ENCODE assay signal across 8 mouse cellular contexts in genomic region chr16:8494268-8494667, GRCm38 (mm10). TPM values are rescaled to one million over a fixed set of nuclear protein-coding genes. Genes with fewer than 3 reads are reported as not detected.
DNase-seq lines count a peak whose midpoint lies in the region; ATAC-seq lines count a peak whose summit lies in the region.

No protein-coding gene starts in this region.

- no peaks in the 10 kb centered on the region for H3K27me3 ChIP-seq in limb, embryonic 13.5 days
- no peaks in the 10 kb centered on the region for H3K27me3 ChIP-seq in stomach, embryonic 16.5 days (ENCODE audit: control insufficient read depth, insufficient read depth, low read length)

- no peaks in the 10 kb centered on the region for H3K9me3 ChIP-seq in limb, embryonic 13.5 days
- H3K9me3 ChIP-seq in stomach, embryonic 16.5 days (replicated peaks; ENCODE audit: control insufficient read depth, low read length): no peaks in the 10 kb centered on the region

- peaks cover 16% of the 10 kb centered on the region for H3K36me3 ChIP-seq in limb, embryonic 13.5 days
- H3K36me3 ChIP-seq in stomach, embryonic 16.5 days (ENCODE audit: control insufficient read depth, insufficient read depth, low read length): no peaks in the 10 kb centered on the region

- no peak overlapping the region for H3K4me3 ChIP-seq in limb, embryonic 13.5 days
- H3K4me3 ChIP-seq in stomach, embryonic 16.5 days (replicated peaks; ENCODE audit: low read length): no peak overlapping the region

- peak; percentile 75 for DNase-seq in CD4-positive, CD25-positive, alpha-beta regulatory T cell, adult 2 months (ENCODE audit: low read depth, low spot score)
- peak; percentile 64 for DNase-seq in adrenal gland, adult 2 months
- DNase-seq in embryo, embryonic 10 days (ENCODE audit: low spot score): peak; percentile 90
- peak; percentile 39 for DNase-seq in gastrocnemius, postnatal 25 days
- peak; percentile 76 for DNase-seq in kidney, adult 18-20 months
- peak; percentile 17 to 50 for DNase-seq in natural killer cell, adult 2 months (ENCODE audit: low spot score in 2 of 2)

- H3K4me1 ChIP-seq in limb, embryonic 13.5 days: 0 out of 2 replicates have a peak, but pooled peaks cover 4% of the 10 kb centered on the region
- H3K4me1 ChIP-seq in stomach, embryonic 16.5 days (ENCODE audit: control insufficient read depth, insufficient read depth, low read length): no peaks in the 10 kb centered on the region

- no peak overlapping the region for H3K27ac ChIP-seq in limb, embryonic 13.5 days
- no peak overlapping the region for H3K27ac ChIP-seq in stomach, embryonic 16.5 days (ENCODE audit: low read length)

- WGBS in limb, embryonic 13.5 days: 21% methylated on average over 4 of the region's 4 CpGs
- 18% methylated on average over 4 of the region's 4 CpGs for WGBS in stomach, embryonic 16.5 days

- no peak overlapping the region for H3K9ac ChIP-seq in limb, embryonic 13.5 days
- no peak overlapping the region for H3K9ac ChIP-seq in stomach, embryonic 16.5 days (ENCODE audit: low read length)

- peak; percentile 59 for ATAC-seq in limb, embryonic 13.5 days (ENCODE audit: low FRiP score, low read depth)
- ATAC-seq in stomach, embryonic 16.5 days (ENCODE audit: insufficient read depth, low FRiP score): 0 out of 2 replicates have a peak, but pooled peaks have one; percentile 44

- no peak overlapping the region for H3K4me2 ChIP-seq in limb, embryonic 13.5 days (replicated peaks)
- no peak overlapping the region for H3K4me2 ChIP-seq in stomach, embryonic 16.5 days (ENCODE audit: low read depth, low read length)

RNA-seq across cellular contexts. Expression of gene Abat, which starts 19.0 kb away (rescaled TPM):
- total RNA-seq in adrenal gland, adult 2 months (2021): 100 to 1,000 TPM in 1 of 2 experiments, 10 to 100 TPM in 1; 66.4 to 111 TPM
- 37.9 and 46.4 TPM in 2 replicates for polyA plus RNA-seq in adrenal gland, adult 2 months (2012; rRNA removed)
- 1 to 10 TPM; 2.1 to 3.3 TPM for total RNA-seq in gastrocnemius, postnatal 25 days (2021)
- 35.9 and 36.1 TPM in 2 replicates for polyA plus RNA-seq in limb, embryonic 13.5 days (2015; fragmentation: Nextera tagmentation; extraction: Ambion mirVana)
- polyA plus RNA-seq in stomach, embryonic 16.5 days (2015; fragmentation: Nextera tagmentation; extraction: Ambion mirVana): 24.5 and 29.8 TPM in 2 replicates

RNA-seq across cellular contexts. Expression of gene Mettl22, which starts 23.7 kb away (rescaled TPM):
- total RNA-seq in adrenal gland, adult 2 months (2021): 10 to 100 TPM; 15.1 to 19.3 TPM
- 25.2 and 30.1 TPM in 2 replicates for polyA plus RNA-seq in adrenal gland, adult 2 months (2012; rRNA removed)
- 10 to 100 TPM; 73.7 to 80.6 TPM for total RNA-seq in gastrocnemius, postnatal 25 days (2021)
- 22.8 and 24.7 TPM in 2 replicates for polyA plus RNA-seq in limb, embryonic 13.5 days (2015; fragmentation: Nextera tagmentation; extraction: Ambion mirVana)
- 14.6 and 18.7 TPM in 2 replicates for polyA plus RNA-seq in stomach, embryonic 16.5 days (2015; fragmentation: Nextera tagmentation; extraction: Ambion mirVana)

Comparison
In these comparisons a context has a peak if more than half of its experiments do, and no peak if none do; other contexts are left out.
1. DNase-seq: peak in every context shown above with its lines; median percentile 90 in embryo, embryonic 10 days; 76 in kidney, adult 18-20 months; 75 in CD4-positive, CD25-positive, alpha-beta regulatory T cell, adult 2 months; 64 in adrenal gland, adult 2 months; 39 in gastrocnemius, postnatal 25 days; 34 in natural killer cell, adult 2 months.